Mouse (Mus musculus) bone marrow macrophage, adult 2 months (primary cell): ENCODE results near the gene Rtn1.

Experiments
- CTCF ChIP-seq: IDR thresholded peaks from 2 replicates; pipeline ENCODE4 v1.5.1; 2012; ENCODE audit warnings: low read depth, mild to moderate bottlenecking, low read length, moderate library complexity
- POLR2A ChIP-seq: IDR thresholded peaks from 2 replicates; pipeline ENCODE4 v1.6.1; 2012; ENCODE audit warnings: mild to moderate bottlenecking, low read depth, low read length, borderline replicate concordance

DNA sequence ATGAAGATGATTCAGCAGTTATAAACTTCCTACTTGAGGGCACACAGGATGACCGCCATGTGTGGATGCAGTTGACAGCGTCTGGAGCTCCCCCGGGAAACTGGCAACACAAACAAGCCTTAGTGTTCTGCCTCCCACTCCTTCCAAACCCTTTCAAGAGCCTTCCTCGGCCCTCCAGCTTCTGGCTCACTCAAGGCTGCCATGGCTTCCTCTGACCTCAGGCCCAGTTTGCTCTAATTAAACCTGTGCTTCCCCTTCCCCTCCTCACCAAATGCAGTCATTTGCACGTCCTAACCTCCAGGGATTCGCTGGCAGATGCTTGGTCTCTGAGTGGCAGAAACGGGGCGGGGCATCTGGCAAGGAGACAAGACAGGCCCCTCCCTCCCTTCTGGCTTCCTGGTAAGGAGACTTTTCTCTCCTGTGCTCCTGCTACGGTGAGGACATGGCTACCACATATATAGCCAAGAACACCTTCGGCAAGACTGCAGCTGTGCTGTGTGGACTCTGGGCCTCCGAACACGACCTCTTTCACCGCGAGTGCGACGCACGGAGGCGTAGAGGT is 210.8 kb downstream of the Rtn1 start:
- TF ChIP-seq CTCF: no peak
- no peak for TF ChIP-seq POLR2A
